Mouse (Mus musculus) gastrocnemius, postnatal 36 days (tissue): ENCODE data around the gene Mc3r. TPM values are rescaled to one million over a fixed set of nuclear protein-coding genes. Genes with fewer than 3 reads are reported as not detected.

Source experiments
- DNase-seq, 2 experiments: peaks; one replicate each; pipeline ENCODE4 v3.0.0; 2022
- intact Hi-C: fragments of 180-260 bp; cut with DNase I; formaldehyde crosslinking; loops from one replicate; pipeline ENCODE4 v1.15.1; 2025
- total RNA-seq, 2 experiments: library from RNA; stranded (reverse); gene quantifications; 2 replicates each; pipeline ENCODE4 v1.2.3; 2021

Gene Mc3r
- total RNA-seq, 2 experiments from 2014 or later = not detected

DNA sequence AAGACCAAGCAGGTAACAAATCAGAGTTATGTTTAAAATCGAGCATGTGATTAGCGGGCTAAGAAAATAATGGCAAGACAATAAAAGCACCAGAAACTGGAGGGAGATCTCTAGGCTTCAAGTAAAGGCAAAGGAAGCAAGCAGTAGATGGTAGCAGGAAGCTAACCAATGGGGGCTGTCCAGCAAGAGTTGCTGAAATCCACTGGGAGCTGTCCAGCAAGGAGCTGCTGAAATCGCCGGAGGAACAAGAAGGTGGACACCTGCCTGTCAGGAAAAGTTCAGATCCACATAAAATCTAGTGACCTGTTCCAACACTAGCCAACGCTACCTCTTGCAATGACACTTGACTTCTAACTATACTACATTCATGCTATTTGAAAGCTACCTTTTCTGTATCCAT is 7.3 kb upstream of the Mc3r start:
- no peak for DNase-seq
- intact Hi-C loops = no loop called here

DNA sequence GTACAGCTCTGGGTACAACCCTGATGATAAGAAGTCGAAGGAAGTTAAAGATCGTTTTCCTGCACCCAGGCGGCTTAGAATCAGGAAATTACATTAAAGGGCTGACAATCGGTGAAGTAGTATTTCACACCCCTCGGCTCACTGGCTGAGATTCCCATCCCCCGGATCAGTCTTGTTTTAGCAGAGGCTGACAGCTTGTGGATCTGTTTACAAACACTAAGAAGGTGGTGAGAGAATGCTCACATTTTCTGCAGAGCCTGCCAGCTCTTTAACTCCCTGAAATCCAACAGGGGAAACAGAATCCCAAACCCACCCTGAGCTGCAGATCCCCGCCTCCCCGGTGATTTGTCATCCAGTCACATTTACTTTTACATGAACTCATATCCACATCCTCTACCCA is 2.8 kb upstream of the Mc3r start:
- no peak for DNase-seq
- intact Hi-C loops = loop anchor here (5.0 kb wide), 1 partner anchor 82 kb away; no protein-coding TSS in a partner anchor

DNA sequence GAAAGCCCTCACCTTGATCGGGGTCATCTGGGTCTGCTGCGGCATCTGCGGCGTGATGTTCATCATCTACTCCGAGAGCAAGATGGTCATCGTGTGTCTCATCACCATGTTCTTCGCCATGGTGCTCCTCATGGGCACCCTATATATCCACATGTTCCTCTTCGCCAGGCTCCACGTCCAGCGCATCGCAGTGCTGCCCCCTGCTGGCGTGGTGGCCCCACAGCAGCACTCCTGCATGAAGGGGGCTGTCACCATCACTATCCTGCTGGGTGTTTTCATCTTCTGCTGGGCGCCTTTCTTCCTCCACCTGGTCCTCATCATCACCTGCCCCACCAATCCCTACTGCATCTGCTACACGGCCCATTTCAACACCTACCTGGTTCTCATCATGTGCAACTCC is 1.0 kb downstream of the Mc3r start:
- DNase-seq = no peak
- intact Hi-C loops = loop anchor here (5.0 kb wide), 1 partner anchor 78 kb away; no protein-coding TSS in a partner anchor

DNA sequence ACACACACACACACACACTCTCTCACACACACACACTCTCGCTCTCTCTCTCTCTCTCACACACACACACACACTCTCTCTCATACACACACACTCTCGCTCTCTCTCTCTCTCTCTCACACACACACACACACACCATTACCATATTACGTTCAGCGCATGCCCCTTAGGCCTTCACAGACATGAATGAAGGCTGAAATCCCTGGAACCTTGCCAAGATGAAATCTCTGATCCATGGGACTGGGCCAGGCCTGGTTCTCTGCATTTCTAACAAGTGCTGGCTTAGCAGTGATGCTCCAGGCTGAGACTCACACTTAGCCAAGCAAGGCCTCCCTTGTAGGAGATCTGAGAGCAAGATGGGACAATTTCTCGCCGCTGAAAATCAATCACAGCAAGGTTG is 8.1 kb downstream of the Mc3r start:
- intact Hi-C loops = no loop called here
- DNase-seq = no peak

DNA sequence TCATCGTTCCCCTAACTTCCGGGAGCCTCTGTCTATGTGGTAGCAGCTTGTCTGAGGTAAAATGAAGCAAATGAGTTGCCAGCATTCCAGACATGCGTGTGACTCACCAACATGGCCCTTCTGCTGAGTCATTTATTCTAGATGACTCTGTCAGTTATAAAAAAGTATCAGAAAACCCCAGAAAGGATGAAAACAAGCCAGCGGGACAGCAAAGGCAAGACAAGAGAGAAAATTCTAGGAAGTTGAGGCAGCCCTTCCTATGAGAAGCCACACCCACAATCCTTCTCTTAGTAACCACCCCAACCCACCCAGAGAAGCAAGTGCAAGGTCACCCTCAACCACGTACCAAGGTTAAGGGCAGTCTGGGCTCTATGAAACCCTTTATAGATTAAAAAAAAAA is 8.7 kb downstream of the Mc3r start:
- intact Hi-C loops = no loop called here
- DNase-seq = no peak

DNA sequence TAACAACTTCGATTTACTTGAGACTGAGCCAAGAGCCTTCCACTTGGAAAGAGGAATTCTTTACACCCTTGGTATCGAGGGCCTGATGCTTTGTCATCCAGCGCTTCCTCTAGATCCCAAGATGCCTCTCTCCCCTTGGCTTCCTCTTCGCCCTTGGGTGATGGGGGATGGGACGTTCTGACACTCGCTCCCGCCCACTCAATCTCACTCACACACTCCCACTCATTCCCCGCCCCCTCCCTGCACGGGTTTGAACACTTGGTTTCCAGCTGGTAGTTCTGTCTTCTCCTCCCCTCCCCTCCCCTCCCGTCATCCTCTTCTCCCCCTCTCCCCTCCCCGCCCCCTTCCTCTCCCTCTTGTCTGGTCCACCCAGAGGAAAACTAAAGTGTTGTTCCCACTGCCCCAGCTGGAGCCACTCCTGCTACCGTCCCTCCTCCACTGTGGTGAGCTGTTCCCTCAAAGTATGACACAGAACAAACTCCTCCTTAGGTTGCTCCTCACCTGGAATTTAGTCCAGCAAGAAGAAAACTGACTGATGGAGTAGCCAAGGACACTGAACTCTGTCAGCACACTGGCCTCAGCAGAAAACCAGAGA is 9.3 kb downstream of the Mc3r start:
- intact Hi-C loops = no loop called here
- DNase-seq = no peak

DNA sequence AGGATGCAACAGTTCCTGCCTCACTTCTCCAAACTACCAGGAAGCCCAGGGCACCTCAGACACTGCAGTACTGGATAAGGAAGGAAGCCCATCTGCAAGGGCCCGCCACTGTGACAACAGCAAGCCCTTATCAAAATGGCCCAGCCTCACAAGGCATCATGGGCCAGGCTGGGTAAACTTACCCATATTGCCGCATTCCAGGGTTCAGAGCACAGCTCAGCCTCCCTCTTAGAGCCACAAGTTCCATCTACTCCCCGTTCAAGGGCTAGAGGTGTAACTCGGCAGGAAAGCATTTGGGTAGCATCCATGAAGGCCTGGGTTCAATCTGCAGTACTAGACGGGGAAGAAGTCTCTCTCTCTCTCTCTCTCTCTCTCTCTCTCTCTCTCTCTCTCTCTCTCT is 11.8 kb downstream of the Mc3r start:
- intact Hi-C loops = no loop called here

DNA sequence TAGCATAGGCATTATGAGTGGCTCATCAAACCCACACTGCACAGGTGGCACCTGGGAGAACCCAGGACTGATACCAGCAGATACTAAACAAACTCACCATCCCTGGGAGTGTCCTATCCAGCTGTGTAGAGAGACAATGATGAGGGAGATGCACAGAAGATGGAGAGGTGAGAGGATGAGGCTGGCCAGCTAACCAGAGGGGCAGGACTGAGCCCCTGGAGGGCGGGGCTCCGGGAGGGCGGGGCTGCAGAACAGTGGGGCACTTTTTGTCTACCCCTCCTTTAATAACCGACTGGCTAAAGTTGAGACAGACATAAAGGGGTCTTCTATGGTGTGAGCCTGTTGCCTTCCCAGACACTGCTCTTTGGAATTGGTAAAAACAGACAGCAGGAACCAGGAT is 13.1 kb downstream of the Mc3r start:
- DNase-seq = no peak
- intact Hi-C loops = no loop called here

More for the DNA sequence above, 11.8 kb downstream of the Mc3r start:
- DNase-seq = no peak

DNA sequence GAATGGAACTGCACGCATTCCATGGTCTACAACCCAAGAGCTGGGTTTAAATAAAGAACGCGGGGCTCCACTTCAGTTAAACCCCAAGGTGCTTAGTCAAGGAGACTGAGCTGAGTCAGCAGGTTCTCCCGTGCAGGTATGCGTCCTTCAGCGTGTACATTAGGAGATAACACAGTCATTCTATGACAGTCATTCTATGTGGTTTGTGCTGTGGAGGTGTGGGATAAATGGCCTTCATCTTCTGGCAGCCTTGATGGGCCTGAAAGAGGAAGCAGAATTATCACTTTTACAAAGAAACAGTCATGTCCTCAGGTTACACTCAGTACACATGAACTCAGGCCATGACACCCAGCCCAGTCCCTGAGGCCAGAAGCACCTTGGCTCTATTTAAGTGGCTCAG is 14.9 kb downstream of the Mc3r start:
- no peak for DNase-seq
- intact Hi-C loops = no loop called here

DNA sequence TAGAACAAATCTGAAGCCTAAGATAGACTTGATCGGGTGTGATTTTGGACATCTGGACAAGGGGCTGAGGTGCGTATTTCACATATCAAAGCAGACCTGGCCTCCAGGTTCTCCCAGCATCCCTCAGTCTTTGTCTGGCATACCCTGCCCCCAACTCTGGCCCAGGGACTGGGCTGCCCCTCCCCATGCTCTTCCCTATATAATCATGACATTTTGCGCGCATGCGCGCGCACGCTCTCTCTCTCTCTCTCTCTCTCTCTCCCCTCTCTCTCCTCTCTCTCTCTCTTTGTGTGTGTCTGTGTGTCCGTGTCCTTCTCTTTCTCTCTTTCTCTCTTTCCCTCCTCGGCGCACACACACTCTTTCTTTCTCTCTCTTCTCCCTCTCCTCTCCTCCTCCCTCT is 21.6 kb downstream of the Mc3r start:
- intact Hi-C loops = no loop called here
- no peak for DNase-seq

DNA sequence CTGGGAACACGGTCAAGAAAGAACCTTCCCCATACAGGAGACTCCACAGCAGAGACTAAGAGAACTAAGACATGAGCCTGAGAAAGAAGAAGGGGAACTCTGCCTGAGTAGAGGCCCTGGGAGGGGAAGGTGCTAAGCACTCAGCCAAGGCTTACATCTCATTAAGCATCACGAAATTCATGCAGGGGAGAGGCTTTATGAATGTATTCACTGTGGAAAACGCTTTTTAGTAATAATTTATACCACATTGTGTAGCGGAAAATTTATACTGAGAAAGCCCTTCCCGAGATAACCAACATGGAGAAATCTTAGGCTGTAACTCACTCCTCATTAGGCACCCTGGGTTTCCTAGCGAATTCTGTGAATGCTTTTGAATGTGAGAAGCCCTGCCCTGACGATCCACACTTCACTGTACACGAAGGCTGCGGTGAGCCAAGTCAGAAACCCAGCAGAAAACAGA is 22.2 kb downstream of the Mc3r start:
- no peak for DNase-seq
- intact Hi-C loops = no loop called here

DNA sequence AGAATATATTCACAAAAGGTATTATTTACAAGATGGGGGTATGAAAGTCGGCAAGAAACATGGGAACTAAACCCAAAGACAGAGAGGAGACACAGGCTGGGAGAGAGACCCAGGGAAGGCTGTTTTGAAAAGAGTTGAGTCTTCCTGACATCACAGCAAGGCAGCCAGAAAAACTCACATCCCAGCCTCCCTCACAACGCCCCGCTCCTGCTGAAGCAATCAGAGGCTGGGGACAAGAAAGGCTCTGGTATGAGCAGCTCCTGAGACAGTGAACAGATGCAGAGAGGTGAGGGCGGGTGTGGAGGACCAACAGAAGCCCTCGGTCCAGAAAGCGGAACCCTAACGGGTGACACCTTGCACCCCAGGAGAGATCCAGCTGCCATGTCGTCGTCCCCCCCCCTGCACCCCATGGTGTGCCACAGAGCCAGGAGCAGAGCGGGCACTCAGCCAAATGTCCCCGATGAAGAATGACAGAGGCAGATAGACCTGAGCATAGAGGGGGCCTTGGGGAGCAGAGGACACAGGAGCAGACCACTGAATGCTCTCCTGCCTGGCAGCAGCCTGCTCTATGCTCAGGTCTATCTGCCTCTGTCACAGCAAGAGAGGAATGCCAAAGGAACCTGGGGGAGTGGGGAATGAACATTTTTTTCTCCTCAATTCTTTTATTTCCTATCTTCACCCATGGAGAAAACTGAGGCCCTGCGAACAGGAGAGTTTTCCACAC is 22.8 kb downstream of the Mc3r start:
- intact Hi-C loops = no loop called here
- no peak for DNase-seq

DNA sequence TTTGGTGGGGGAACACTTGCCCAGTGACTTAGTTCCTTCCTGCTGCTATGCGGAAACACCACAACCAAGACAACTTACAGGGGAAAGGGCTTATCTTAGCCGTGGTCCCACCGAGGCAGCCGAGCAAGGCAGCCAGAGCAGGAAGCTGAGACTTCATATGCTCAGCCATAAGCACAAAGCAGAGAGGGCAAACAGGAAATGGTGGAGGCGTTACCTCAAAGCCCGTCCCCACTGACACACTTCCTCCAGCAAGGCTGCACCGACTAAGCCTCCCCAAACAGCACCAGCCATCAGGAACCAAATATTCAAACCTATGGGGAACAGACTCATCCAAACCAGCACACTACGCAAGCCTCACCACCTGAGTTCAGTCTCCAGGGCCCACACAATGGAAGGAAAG is 26.4 kb downstream of the Mc3r start:
- intact Hi-C loops = no loop called here
- DNase-seq = no peak

DNA sequence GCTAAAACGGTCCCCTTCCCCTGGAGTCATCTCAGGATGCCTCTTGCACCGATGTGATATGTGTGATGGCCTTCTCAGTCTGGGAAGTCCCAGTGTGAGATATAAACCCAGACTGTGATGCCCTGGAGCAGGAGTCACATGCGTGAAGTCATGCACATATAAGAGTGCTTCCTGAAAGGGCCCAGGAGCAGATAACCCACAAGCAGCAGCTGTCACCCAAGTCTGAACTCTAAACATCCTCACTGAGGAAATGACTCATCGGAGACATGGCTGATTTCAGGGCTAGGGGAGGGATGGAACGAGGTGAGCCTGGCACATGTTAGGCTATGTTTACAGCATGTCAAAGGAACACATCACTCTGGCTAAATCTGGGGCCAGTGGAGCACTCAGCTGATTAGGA is 27.9 kb downstream of the Mc3r start:
- no peak for DNase-seq
- intact Hi-C loops = no loop called here

DNA sequence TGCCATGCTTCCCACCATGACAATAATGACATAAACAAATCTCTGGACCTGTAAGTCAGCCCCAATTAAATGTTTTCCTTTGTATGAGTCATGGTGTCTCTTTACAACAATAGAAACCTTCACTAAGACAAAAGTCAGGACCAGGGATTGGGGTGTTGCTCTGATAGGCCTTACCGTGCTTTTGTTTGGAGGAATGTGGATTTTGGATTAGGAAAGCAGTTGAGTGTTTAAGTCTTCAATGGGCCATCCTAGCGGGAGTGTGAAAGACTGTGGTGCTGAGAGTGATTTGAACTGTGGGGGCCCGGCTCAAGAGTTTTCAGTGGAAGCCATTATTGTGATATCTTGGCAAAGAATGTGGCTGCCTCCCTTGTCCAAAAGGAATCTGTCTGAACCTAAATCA is 30.7 kb downstream of the Mc3r start:
- DNase-seq = no peak

DNA sequence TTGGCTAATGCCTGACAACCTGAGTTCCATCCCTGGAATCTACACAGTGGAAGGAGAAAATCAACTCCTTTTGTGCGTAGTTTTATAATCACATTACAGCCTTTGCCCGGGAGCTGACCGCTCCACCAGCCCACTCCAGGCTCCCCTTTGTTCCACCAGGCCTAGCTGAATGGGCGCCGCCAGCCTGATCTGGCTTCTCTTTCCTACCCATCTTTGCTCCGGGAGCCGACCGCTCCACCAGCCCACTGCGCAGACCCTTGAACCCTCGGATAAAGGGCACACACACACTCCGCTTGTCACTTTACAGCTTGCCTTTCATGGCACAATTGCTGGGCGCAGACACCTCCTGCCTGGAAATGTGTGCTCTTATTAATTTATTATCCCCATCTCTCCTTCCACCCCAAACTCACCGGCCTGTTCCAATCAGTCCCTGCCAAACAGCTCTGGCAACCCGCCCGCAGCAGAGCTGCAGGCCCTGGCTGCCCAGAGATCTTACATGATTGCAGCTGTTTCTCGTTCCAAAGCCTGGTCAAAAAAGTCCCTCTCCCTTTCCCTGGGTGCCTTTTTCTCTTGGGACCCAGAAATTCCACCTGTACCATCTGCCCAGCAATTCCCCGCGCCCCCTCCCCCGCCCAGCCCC is 33.9 kb downstream of the Mc3r start:
- DNase-seq = peak; percentile 22 to 33
- intact Hi-C loops = no loop called here

More for the DNA sequence above, 30.7 kb downstream of the Mc3r start:
- intact Hi-C loops = no loop called here

DNA sequence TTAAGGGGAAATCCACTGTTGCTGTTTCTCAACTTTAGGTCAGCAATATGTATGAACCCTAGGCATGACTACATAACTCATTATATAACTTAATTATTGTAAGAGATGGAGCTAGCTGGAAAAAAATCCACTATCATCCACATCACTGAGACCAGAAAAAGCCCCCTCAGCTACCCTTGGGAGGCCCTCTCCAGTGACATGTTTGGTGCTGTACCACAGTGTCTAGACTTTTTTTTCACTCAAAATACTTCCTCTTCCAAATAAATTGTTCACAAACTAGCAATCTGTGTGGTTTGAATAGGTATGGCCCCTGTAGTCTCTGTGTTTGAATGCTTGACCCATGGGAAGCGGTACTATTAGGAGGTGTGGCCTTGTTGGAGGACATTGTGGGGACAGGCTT is 39.4 kb downstream of the Mc3r start:
- intact Hi-C loops = no loop called here
- no peak for DNase-seq

DNA sequence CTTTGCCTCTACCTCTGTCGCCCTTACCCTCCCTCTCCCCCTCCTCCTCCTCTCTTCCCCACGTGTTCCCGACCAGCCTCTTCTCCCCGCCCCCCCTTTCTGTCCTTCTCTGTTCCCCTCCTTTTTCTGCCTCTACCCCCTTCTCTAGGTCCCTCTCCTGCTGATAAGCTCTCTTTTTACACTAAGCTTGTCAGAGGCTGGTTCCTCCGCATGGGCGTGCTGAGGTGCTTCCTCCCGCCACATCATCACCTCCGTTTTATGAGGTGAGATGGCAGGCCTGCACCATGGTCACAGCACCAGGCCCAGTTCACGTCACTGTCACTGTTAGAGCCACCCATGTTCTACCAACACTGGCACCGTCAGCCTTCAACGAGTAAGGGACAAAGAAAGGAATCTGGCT is 40.7 kb downstream of the Mc3r start:
- DNase-seq = no peak
- intact Hi-C loops = no loop called here

DNA sequence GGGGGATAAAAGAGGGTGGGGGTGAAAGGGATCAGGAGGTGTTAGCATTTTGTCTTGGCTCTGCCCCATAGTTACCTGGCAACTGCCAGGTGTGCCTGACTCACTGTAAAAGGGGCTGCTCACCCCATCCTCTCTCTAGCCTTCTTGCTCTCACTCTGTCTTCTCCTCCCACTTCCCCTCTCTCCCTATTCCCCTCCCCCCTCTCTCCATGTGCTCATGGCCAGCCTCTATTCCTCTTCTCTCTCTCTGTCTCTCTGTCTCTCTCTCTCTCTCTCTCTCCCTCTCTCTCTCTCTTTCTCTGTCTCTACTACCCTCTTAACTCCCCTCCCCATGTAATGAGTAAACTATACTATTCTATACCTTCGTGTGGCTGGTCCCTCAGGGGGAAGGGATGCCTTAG is 41.3 kb downstream of the Mc3r start:
- intact Hi-C loops = no loop called here
- DNase-seq = no peak

DNA sequence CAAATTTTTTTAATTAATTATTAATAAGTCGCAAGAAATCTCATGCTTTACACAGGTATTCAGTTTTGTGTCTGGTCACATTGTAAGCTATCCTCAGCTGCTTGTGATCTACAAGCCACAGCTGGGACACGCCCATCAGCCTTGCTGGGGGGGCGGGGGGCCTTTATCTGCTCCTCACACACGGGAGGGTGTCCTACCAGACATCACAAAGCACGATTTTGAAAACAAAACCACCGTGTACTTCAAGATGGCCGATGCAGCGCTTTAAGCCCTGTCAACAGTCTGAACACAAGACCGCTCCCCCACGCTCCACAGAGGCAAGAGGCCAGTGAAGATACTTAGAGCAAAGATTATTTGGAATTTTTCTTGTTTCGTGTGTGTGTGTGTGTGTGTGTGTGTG is 42.2 kb downstream of the Mc3r start:
- intact Hi-C loops = no loop called here
- DNase-seq = no peak

DNA sequence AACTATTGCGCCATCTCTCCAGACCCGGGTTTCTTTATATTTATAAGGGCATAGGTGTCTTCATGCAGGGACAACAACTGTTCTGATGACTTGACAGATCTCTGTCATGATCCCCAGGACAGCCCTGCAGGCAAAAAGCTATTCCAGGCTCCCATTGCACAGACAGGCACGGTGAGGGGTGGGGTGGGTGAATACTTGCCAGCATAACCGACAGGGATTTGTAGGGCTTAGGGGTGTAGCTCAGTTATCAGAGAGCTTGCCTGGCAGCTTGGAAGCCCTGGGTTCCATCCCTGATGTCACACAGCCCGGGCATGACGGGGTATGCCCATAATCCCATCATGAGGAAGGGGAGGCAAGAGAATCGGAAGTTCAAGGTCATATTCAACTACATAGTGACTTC is 42.7 kb downstream of the Mc3r start:
- intact Hi-C loops = no loop called here
- DNase-seq = no peak
